Mouse (Mus musculus): ENCODE measurements at regions not wholly inside any gene's neighbourhood (a gene's known extent, or its start where the extent isn't known, plus 50 kb on each side); places are given as distances from the start of the nearest gene placed in this dataset.

- TF ChIP-seq POLR2A (IDR thresholded peaks at IDR 0.05; ENCODE audit: extremely low read depth, insufficient read depth, low read length), result no peak
- no peak for TF ChIP-seq CTCF (IDR thresholded peaks at IDR 0.05; ENCODE audit: low read depth, low read length)
These were observed 104.5 kb upstream of the Tsc22d1 start for GRCm38 (mm10) chr14:76310278-76310677.

Measured in liver, adult 2 months (tissue).